Mouse (Mus musculus) inflammation-experienced regulatory T-cells (primary cell): Measurements from ENCODE around the gene Gm3106. TPM values are rescaled to one million over a fixed set of nuclear protein-coding genes. Genes with fewer than 3 reads are reported as not detected.

Source experiments
- polyA plus RNA-seq, 2 experiments: library from polyadenylated mRNA; unstranded; fragments of 100-300 nt; shearing (Covaris generic); gene quantifications; one replicate each; pipeline ENCODE4 v1.2.1; 2017

Gene Gm3106
- polyA plus RNA-seq: 1 to 10 TPM in 1 of 2 experiments, under 1 TPM in 1; 0.28 to 2.0 TPM

GRCm38 (mm10) chr5:94217705-94218104 is at the start of gene Gm3106:
Gm3106 (plus strand) TSS chr5:94218005.

Other genes with a start within 250 kb of the Gm3106 start
- gene BC061212, start 147.5 kb upstream of the Gm3106 start, polyA plus RNA-seq: not detected
- gene Gm6351, start 141.6 kb upstream of the Gm3106 start, polyA plus RNA-seq: 1 to 10 TPM in 1 of 2 experiments, not detected in 1; 5.0 TPM
- gene A430089I19Rik, start 88.8 kb downstream of the Gm3106 start, polyA plus RNA-seq: not detected
- gene Gm6502, start 96.4 kb downstream of the Gm3106 start, polyA plus RNA-seq: 1 to 10 TPM in 1 of 2 experiments, under 1 TPM in 1; 0.47 to 4.1 TPM
- 1 to 10 TPM in 1 of 2 experiments, under 1 TPM in 1; 0.35 to 1.5 TPM for gene AA792892, start 121.7 kb downstream of the Gm3106 start, polyA plus RNA-seq
- gene Gm7682, start 227.8 kb downstream of the Gm3106 start, polyA plus RNA-seq: under 1 TPM in 1 of 2 experiments, not detected in 1; 0.60 TPM